Mouse (Mus musculus): ENCODE results near the gene Ikbke. TPM values are rescaled to one million over a fixed set of nuclear protein-coding genes. Genes with fewer than 3 reads are reported as not detected.
"Not testable (repeated sequence)": the region's sequence is repeated elsewhere in the genome, so short reads cannot be mapped to it uniquely, and the experiment has no call there.

Gene Ikbke
- polyA plus RNA-seq (2015; fragmentation: Nextera tagmentation; extraction: Ambion mirVana): 0.66 and 0.92 TPM in 2 replicates

DNA sequence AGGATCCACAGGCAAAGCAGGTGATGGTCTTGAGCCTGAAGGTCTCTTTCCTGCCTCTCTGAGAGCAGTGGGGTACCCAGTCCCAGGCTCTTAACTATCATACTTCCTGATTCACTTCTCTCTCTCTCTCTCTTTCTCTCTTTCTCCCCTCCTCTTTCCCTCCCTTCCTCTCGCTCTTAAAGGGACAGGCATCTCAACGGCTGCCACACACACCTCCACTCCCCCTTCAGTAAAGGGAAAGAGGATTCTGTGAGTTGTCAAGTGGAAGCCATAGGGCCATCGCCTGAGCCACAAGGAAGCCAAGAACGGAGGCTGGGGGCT lies at the start of gene Ikbke:
Ikbke (minus strand) TSS at position 151 of the 321 bp plus-strand sequence.
- Histone ChIP-seq H3K9me3 (no peaks in the 10 kb centered on the region), H3K27ac (no peak within 1 kb of the TSS), H3K27me3 (no peaks in the 10 kb centered on the region), H3K4me1 (replicated peaks) (peaks cover 7% of the 10 kb centered on the region), H3K4me2 (peak within 1 kb of the TSS; percentile 23), H3K9ac (peak within 1 kb of the TSS; percentile 46; the same call in 1 of the 2 replicates), H3K4me3 (0 out of 2 replicates have a peak within 1 kb of the TSS, but pooled peaks have one; percentile 11), H3K36me3 (no peaks in the 10 kb centered on the region)
- WGBS: 57% methylated on average over 4 of the region's 4 CpGs
- no peak for ATAC-seq (ENCODE audit: low FRiP score)

DNA sequence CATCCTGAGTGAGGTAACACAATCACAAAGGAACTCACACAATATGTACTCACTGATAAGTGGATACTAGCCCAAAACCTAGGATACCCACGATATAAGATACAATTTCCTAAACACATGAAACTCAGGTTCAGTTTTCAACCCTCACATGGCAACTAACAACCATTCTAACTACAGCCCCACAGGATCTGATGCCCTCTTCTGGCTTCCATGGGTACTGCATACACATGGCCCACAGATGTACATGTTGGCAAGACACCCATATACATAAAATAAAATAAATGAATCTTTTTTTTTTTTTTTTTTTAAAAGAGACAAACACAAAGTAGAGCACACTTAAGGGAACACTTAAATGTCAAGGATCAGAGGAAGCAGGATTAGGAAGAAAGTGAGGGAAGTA lies 49.7 kb upstream of the Ikbke start:
- ATAC-seq (ENCODE audit: low FRiP score); H3K9ac ChIP-seq; H3K4me3 ChIP-seq; H3K9me3 ChIP-seq; H3K4me2 ChIP-seq; H3K27ac ChIP-seq; H3K4me1 ChIP-seq (replicated peaks); H3K27me3 ChIP-seq: not testable (repeated sequence)
- 96% methylated on average over 1 of the region's 1 CpGs for WGBS
- H3K36me3 ChIP-seq: peaks cover 48% of the 10 kb centered on the region

DNA sequence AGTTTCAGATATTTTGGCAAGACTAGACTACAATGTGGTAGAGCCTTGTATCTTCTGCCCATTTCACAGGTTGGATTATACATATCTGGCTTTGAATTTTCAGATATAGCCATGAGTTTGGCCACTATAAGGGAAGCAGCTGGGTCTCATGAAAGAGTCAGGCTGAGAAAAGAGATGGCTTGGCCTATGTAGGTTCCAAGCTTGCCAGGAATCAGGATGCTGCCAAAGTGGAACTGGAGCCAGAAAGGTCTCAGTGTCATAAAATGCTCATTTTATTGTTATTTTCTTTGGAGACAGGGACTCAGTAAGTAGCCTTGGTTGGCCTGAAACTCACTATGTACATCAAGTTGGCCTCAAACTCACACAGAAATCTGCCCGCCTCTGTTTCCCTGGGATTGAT lies 47.8 kb upstream of the Ikbke start:
- Histone ChIP-seq H3K4me2 (no peak overlapping the region), H3K4me1 (replicated peaks) (no peaks in the 10 kb centered on the region), H3K9me3 (no peaks in the 10 kb centered on the region), H3K27ac (no peak overlapping the region), H3K36me3 (peaks cover 44% of the 10 kb centered on the region), H3K9ac (no peak overlapping the region), H3K4me3 (no peak overlapping the region), H3K27me3 (no peaks in the 10 kb centered on the region)
- no peak for ATAC-seq (ENCODE audit: low FRiP score)
- WGBS: 92% methylated on average over 1 of the region's 1 CpGs

DNA sequence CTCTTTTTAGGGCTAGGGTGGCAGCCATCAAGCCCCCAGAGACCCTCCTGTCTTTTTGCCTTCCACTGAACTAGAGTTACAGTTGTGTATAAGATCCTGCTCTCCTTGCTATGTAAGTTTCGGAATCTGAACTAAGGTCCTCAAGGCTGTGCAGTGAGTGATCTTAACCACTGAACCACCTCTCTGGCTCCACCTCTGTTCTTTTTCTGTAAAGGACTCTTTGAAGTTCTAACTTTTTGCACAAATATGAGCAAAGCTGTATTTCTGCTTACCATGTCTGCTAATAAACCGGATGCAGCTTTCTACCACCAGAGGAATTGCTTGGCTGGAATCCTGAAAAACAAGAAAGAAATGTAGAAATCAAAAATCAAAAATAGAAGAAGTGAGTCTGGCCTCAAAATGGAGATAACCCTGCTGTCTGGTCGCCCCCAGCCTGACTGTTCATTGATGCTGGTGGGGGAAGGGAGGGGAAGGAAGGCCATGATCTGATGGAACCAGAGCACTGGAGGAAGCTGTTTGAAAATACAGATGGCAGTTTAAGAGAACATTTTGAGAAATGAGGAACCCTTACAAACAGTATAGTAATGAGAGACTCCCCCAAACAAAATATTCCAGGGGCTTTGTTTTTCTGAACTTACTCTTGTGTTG lies 45.5 kb upstream of the Ikbke start:
- Histone ChIP-seq H3K27me3 (no peaks in the 10 kb centered on the region), H3K9me3 (no peaks in the 10 kb centered on the region), H3K4me2 (no peak overlapping the region), H3K36me3 (peaks cover 37% of the 10 kb centered on the region), H3K27ac (no peak overlapping the region), H3K4me3 (no peak overlapping the region), H3K4me1 (replicated peaks) (0 out of 2 replicates have a peak, but pooled peaks cover 3% of the 10 kb centered on the region), H3K9ac (no peak overlapping the region)
- WGBS: 93% methylated on average over 3 of the region's 3 CpGs
- ATAC-seq (ENCODE audit: low FRiP score): no peak

DNA sequence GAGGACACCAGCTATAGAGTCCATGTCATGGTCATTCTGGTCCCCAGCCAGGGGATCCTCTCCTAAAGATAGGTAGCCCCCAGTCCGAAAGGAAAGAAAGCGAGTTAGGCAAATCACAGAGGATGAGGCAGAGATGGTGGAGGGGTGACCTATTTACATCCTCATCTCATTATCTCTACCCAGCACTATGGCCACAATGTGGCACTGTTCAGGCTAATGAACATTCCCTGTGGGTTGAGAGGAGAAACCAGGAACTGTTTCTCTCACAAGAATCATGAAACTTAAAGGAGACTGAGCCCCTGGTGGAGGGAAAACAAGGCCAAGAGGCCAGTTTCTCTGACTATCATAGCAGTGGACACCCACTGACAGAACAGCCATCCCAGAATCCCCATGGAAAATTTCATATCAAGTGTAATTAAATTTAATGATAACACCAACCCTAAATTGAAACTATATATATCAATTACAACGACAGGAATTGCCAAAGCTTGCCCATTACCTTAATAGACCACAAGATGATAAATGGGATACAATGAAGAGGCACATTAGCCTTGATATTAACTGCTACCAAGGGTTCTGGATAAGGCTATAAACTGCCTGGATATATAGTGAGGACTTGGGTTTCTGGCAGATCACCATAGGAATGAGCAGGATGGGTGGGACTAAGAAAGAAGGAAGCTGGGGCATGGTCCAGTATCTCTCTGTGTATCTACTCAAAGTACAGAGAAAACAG lies 40.4 kb upstream of the Ikbke start:
- WGBS: 90% methylated on average over 3 of the region's 3 CpGs
- Histone ChIP-seq H3K36me3 (peaks cover 49% of the 10 kb centered on the region), H3K4me2 (no peak overlapping the region), H3K9ac (no peak overlapping the region), H3K9me3 (no peaks in the 10 kb centered on the region), H3K27me3 (no peaks in the 10 kb centered on the region), H3K4me3 (no peak overlapping the region), H3K4me1 (replicated peaks) (0 out of 2 replicates have a peak, but pooled peaks cover 3% of the 10 kb centered on the region), H3K27ac (no peak overlapping the region)
- ATAC-seq (ENCODE audit: low FRiP score): peak; percentile 65

DNA sequence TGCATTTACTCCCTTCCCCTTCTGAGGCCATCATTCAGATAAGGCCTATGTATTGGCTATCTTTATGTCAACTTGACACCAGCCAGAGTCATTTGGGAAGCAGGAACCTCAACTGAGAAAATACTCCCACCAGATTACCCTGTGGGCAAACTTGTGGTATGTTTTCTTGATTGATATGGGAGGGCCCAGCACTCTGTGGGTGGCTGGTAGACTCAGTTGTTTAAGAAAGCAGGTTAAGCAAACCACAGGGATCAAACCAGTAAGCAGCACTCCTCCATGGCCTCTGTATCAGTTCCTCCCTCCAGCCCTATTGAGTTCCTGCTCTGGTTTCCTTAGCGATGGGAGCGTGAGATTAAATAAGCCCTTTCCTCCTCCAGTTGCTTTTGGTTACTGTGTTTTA lies 39.0 kb upstream of the Ikbke start:
- no peak overlapping the region for H3K4me3 ChIP-seq
- H3K27me3 ChIP-seq: no peaks in the 10 kb centered on the region
- H3K27ac ChIP-seq: no peak overlapping the region
- H3K36me3 ChIP-seq: peaks cover 53% of the 10 kb centered on the region
- H3K4me2 ChIP-seq: no peak overlapping the region
- no peak overlapping the region for H3K9ac ChIP-seq
- H3K9me3 ChIP-seq: no peaks in the 10 kb centered on the region
- ATAC-seq (ENCODE audit: low FRiP score): no peak
- H3K4me1 ChIP-seq (replicated peaks): 0 out of 2 replicates have a peak, but pooled peaks cover 3% of the 10 kb centered on the region
- WGBS: 92% methylated on average over 2 of the region's 2 CpGs

DNA sequence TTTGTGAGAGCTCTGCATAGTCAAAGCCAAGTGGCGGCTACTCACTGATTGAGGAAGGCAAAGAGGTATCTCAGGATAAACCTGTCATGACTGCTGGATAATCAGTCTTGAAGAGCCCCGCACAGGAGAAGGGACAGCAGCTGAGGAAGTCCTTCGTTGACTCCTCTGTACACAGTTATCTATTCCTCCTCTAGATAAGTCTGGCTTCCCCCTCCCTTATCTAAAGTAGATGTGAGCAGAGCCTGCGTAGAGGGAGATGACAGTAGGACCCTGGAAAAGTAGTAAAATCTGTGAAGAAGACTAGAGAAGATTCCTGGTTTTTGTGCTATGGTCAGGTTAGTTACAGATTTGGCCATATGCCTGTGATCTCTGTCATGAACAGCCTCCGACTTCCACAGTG lies 38.2 kb upstream of the Ikbke start:
- H3K36me3 ChIP-seq: peaks cover 61% of the 10 kb centered on the region
- ATAC-seq (ENCODE audit: low FRiP score): no peak

DNA sequence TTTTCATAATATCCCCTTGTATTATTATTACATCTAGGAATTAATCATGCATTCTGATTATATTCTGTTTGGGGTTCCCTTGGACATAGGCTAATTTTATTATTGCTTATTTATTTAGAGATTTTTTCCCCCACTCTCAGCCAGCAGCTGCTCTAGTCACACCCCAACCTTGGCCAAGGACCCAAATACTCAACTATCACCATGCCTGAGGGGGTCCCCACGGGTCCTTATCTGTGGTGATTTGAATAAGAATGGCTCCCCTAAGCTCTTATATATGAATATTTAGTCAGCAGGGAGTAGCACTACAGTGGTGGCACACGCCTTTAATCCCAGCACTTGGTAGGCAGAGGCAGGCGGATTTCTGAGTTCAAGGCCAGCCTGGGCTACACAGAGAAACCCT lies 31.9 kb upstream of the Ikbke start:
- Histone ChIP-seq H3K27ac (no peak overlapping the region), H3K9me3 (no peaks in the 10 kb centered on the region), H3K4me1 (replicated peaks) (no peaks in the 10 kb centered on the region), H3K4me3 (no peak overlapping the region), H3K4me2 (no peak overlapping the region), H3K9ac (no peak overlapping the region), H3K36me3 (peaks cover 64% of the 10 kb centered on the region), H3K27me3 (no peaks in the 10 kb centered on the region)
- WGBS: 91% methylated on average over 3 of the region's 3 CpGs
- ATAC-seq (ENCODE audit: low FRiP score): no peak

More for the DNA sequence above, 38.2 kb upstream of the Ikbke start:
- Histone ChIP-seq H3K9me3 (no peaks in the 10 kb centered on the region), H3K4me1 (replicated peaks) (0 out of 2 replicates have a peak, but pooled peaks cover 3% of the 10 kb centered on the region), H3K9ac (no peak overlapping the region), H3K4me2 (no peak overlapping the region), H3K27me3 (no peaks in the 10 kb centered on the region), H3K4me3 (no peak overlapping the region), H3K27ac (no peak overlapping the region)
- WGBS: 95% methylated on average over 5 of the region's 5 CpGs

DNA sequence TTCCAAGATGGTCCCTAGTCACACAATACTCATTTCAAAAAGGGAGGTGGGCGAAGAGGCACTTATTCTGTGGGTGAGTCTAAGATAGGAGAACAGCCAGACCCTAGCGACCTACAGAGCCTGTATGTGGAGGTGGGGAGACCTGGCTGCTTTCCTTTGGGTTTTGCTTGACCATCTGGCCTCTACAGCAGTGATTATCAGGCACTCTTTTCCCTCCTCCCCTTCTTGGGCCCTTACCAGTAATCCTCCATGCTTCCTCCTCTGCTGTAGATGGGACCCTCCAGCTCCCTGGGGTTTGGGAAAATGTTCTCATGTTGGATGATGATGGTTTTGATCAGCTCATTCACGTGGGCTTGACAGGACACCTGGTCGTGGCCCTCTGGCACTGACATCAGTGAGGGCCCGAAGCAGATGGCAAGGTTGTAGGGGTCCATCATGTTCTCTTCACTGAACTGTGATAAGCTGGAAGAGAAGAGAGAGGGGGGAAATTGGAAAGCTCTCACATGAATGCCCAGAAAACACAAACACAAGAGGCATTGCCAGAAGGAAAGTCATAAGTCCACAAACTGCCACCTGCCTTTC lies 30.9 kb upstream of the Ikbke start:
- peaks cover 54% of the 10 kb centered on the region for H3K36me3 ChIP-seq

DNA sequence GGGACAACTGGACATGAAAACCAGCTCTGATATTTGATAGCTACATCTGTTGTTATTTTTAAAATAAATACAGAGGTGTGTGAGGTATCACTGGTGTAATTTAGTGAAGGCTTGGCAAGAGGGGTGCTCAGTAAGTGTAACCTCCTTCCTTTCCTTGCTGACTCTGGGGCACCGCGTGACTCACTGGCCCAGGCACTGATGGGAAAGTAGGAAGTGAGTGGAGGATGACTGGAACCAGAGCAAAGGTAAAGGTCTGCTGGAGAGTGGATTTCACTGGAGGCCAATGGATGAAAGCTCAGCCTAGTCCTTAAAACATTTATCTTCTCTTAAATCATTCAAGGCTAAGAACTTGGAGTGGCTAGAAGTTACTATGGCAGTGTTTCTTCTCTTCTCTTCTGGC lies 21.3 kb upstream of the Ikbke start:
- H3K27ac ChIP-seq: no peak overlapping the region

More for the DNA sequence above, 30.9 kb upstream of the Ikbke start:
- Histone ChIP-seq H3K4me1 (replicated peaks) (no peaks in the 10 kb centered on the region), H3K9me3 (no peaks in the 10 kb centered on the region), H3K4me3 (no peak overlapping the region), H3K4me2 (no peak overlapping the region), H3K27ac (no peak overlapping the region), H3K27me3 (no peaks in the 10 kb centered on the region), H3K9ac (no peak overlapping the region)
- WGBS: 93% methylated on average over 5 of the region's 5 CpGs
- no peak for ATAC-seq (ENCODE audit: low FRiP score)

DNA sequence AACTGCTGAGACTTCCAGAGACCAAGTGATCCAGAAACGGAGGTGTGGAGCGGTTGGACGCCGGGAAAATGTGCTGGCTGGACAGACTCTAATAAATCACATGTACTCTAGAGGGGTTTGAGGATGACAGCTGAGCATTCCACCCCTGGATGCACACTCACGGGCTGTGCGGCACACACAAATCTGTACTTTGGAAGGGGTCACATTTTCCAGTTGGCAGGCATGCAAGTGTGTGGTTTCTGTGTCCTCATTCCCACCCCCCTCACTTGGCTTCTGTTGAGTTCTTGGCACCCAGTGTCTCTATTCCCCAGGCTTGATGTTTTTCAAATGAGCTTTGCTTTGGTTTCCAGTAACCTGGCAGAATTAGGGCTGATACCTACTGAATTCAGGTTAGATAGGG lies 20.4 kb upstream of the Ikbke start:
- H3K27ac ChIP-seq: 0 out of 2 replicates have a peak overlapping the region, but pooled peaks have one; percentile 2
- peaks cover 12% of the 10 kb centered on the region; the same call in 1 of the 2 replicates for H3K4me1 ChIP-seq (replicated peaks)
- ATAC-seq (ENCODE audit: low FRiP score): no peak
- H3K4me2 ChIP-seq: no peak overlapping the region
- peaks cover 51% of the 10 kb centered on the region for H3K36me3 ChIP-seq
- no peaks in the 10 kb centered on the region for H3K9me3 ChIP-seq
- WGBS: 76% methylated on average over 6 of the region's 6 CpGs
- H3K27me3 ChIP-seq: no peaks in the 10 kb centered on the region
- H3K4me3 ChIP-seq: no peak overlapping the region
- no peak overlapping the region for H3K9ac ChIP-seq

More for the DNA sequence above, 21.3 kb upstream of the Ikbke start:
- H3K4me1 ChIP-seq (replicated peaks): peaks cover 6% of the 10 kb centered on the region; the same call in 1 of the 2 replicates
- H3K27me3 ChIP-seq: no peaks in the 10 kb centered on the region
- no peak overlapping the region for H3K4me2 ChIP-seq
- H3K4me3 ChIP-seq: no peak overlapping the region
- H3K9ac ChIP-seq: no peak overlapping the region
- 100% methylated on average over 2 of the region's 2 CpGs for WGBS
- H3K36me3 ChIP-seq: peaks cover 46% of the 10 kb centered on the region
- no peak for ATAC-seq (ENCODE audit: low FRiP score)
- no peaks in the 10 kb centered on the region for H3K9me3 ChIP-seq

DNA sequence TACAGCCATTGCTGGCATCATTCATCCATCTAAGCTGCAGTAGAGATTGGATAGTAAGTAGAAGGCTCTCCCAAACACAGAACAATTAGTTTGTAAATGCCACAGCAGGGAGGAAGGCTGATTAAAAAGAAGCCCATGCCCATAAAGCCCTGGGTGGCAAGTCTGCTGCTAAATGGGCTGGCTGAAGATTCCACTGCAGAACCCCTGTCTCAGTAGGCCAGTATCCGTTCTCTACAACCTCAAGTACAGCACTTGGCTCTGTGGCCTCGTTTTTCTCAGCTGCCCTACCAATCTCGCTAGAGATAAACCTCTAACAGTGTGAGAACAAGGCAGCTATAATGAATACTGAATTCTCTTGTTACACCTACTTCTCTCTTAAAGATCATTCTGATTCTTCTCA lies 19.8 kb upstream of the Ikbke start:
- Histone ChIP-seq H3K27me3 (no peaks in the 10 kb centered on the region), H3K4me2 (no peak overlapping the region), H3K9ac (no peak overlapping the region), H3K4me3 (no peak overlapping the region), H3K4me1 (replicated peaks) (peaks cover 12% of the 10 kb centered on the region; the same call in 1 of the 2 replicates), H3K27ac (0 out of 2 replicates have a peak overlapping the region, but pooled peaks have one; percentile 2), H3K9me3 (no peaks in the 10 kb centered on the region), H3K36me3 (peaks cover 55% of the 10 kb centered on the region)
- no peak for ATAC-seq (ENCODE audit: low FRiP score)
- 52% methylated on average over 3 of the region's 3 CpGs for WGBS

All from hindbrain, embryonic 13.5 days (tissue).